Mouse (Mus musculus) myocyte (in vitro differentiated cells): ENCODE measurements around the gene Msx3. TPM values are rescaled to one million over a fixed set of nuclear protein-coding genes. Genes with fewer than 3 reads are reported as not detected.

Source experiments
- H3K27me3 ChIP-seq: one replicate; pipeline ENCODE4 v1.6.1; 2011; ENCODE audit not compliant: control insufficient read depth, insufficient read depth, insufficient read length
- H3K36me3 ChIP-seq: one replicate; pipeline ENCODE4 v1.6.1; 2011; ENCODE audit not compliant: control insufficient read depth, insufficient read depth
- H3K4me2 ChIP-seq: one replicate; pipeline ENCODE4 v1.6.1; 2011; ENCODE audit warnings: low read depth, control low read depth
- H3K4me3 ChIP-seq: one replicate; pipeline ENCODE4 v1.5.1; 2011; ENCODE audit warnings: mild to moderate bottlenecking, control low read depth, moderate library complexity
- H3K79me2 ChIP-seq: one replicate; pipeline ENCODE4 v1.6.1; 2011; ENCODE audit not compliant: control insufficient read depth, insufficient read depth
- H3ac ChIP-seq: one replicate; pipeline ENCODE4 v1.6.1; 2011; ENCODE audit not compliant: control insufficient read depth, insufficient read length
- CEBPB ChIP-seq: IDR thresholded peaks from 2 replicates; pipeline ENCODE4 v1.6.1; 2011; ENCODE audit warnings: mild to moderate bottlenecking, moderate library complexity; ENCODE audit not compliant: poor library complexity, insufficient read depth, severe bottlenecking
- E2F4 ChIP-seq: IDR thresholded peaks from one replicate; pipeline ENCODE4 v1.6.1; 2011; ENCODE audit warnings: mild to moderate bottlenecking, control low read depth, moderate library complexity; ENCODE audit not compliant: insufficient read depth
- MAX ChIP-seq: IDR thresholded peaks from one replicate; pipeline ENCODE4 v1.6.1; 2011; ENCODE audit warnings: low read depth, mild to moderate bottlenecking, control low read depth
- MYOD1 ChIP-seq, 3 experiments: IDR thresholded peaks; one replicate each; pipeline ENCODE4 v1.6.1; 2011; ENCODE audit warnings: control low read depth in 2 of 3, low read depth in 2 of 3, mild to moderate bottlenecking in 2 of 3, moderate library complexity in 1 of 3; ENCODE audit not compliant: insufficient read length in 2 of 3, control insufficient read depth in 1 of 3
- MYOG ChIP-seq, 3 experiments: IDR thresholded peaks; one replicate each; pipeline ENCODE4 v1.6.1; 2011; ENCODE audit warnings: control low read depth in 2 of 3, low read depth in 2 of 3, mild to moderate bottlenecking in 2 of 3; ENCODE audit not compliant: insufficient read length in 2 of 3, control insufficient read depth in 1 of 3, insufficient read depth in 1 of 3
- POLR2A ChIP-seq: IDR thresholded peaks from one replicate; pipeline ENCODE4 v1.6.1; 2011; ENCODE audit warnings: low read depth, mild to moderate bottlenecking, control low read depth, moderate library complexity; ENCODE audit not compliant: insufficient read length
- POLR2AphosphoS2 ChIP-seq: IDR thresholded peaks from one replicate; pipeline ENCODE4 v1.6.1; 2011; ENCODE audit warnings: low read depth, control low read depth; ENCODE audit not compliant: insufficient read length
- REST ChIP-seq: IDR thresholded peaks from one replicate; pipeline ENCODE4 v1.6.1; 2011; ENCODE audit warnings: mild to moderate bottlenecking, control low read depth, moderate library complexity; ENCODE audit not compliant: insufficient read depth, insufficient read length
- SRF ChIP-seq: IDR thresholded peaks from one replicate; pipeline ENCODE4 v1.6.1; 2011; ENCODE audit warnings: low read depth; ENCODE audit not compliant: control insufficient read depth, insufficient read length
- TCF12 ChIP-seq: IDR thresholded peaks from one replicate; pipeline ENCODE4 v1.6.1; 2011; ENCODE audit warnings: mild to moderate bottlenecking, control low read depth; ENCODE audit not compliant: poor library complexity, insufficient read depth, severe bottlenecking
- TCF3 ChIP-seq: IDR thresholded peaks from one replicate; pipeline ENCODE4 v1.6.1; 2011; ENCODE audit warnings: low read depth, control low read depth; ENCODE audit not compliant: insufficient read length
- USF1 ChIP-seq: IDR thresholded peaks from one replicate; pipeline ENCODE4 v1.6.1; 2011; ENCODE audit warnings: low read depth, mild to moderate bottlenecking, control low read depth, moderate library complexity
- polyA plus RNA-seq: library from polyadenylated mRNA; unstranded; fragments of >200 nt; fragmentation: generic; extraction: Trizol; gene quantifications from one replicate; pipeline ENCODE4 v1.2.1, GENCODE M21; 2012; ENCODE audit warnings: missing spikeins

Gene Msx3
- polyA plus RNA-seq, 1 experiment: 0.05 TPM

GRCm38 (mm10) chr7:140067397-140067796, 18.5 kb upstream of the Msx3 start:
- H3K27me3 ChIP-seq: peaks cover 34% of the 10 kb centered on the region
- no peaks in the 10 kb centered on the region for H3K79me2 ChIP-seq
- no peak overlapping the region for H3K4me3 ChIP-seq

DNA sequence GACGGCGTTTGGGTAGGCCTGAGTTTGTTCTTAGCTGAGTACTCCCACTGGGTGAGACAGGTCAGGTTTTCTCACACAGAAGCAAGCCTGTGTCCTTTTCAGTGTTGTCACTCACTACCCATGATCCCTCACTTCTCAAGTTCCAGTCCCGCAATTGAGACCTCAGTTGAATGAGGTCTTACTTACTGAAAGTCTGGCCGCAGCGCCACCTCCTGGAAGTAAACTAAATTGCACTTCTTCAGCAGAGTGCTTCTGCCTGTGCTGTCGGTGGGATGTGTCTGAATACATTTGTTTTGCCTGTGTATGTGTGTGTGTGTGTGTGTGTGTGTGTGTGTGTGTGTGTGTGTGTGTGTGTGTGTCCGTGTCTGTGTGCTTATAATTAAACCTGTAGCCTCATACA, 14.2 kb upstream of the Msx3 start:
- Histone ChIP-seq H3K27me3 (peaks cover 40% of the 10 kb centered on the region), H3K4me2 (no peak overlapping the region), H3K36me3 (no peaks in the 10 kb centered on the region), H3K4me3 (no peak overlapping the region), H3ac (no peak overlapping the region), H3K79me2 (no peaks in the 10 kb centered on the region)
- TF ChIP-seq TCF12 (no peak), MYOD1 (IDR thresholded peaks at IDR 0.05; ENCODE audit: control insufficient read depth in 1 of 3, insufficient read length in 2 of 3, low read depth in 2 of 3) (no peak), MYOG (IDR thresholded peaks at IDR 0.05; ENCODE audit: control insufficient read depth in 1 of 3, insufficient read depth in 1 of 3, insufficient read length in 2 of 3, low read depth in 2 of 3) (no peak), POLR2A (no peak), TCF3 (no peak), MAX (no peak), E2F4 (no peak), SRF (no peak), USF1 (no peak), POLR2AphosphoS2 (no peak), CEBPB (no peak), REST (no peak)

More at GRCm38 (mm10) chr7:140067397-140067796, 18.5 kb upstream of the Msx3 start:
- no peak for TF ChIP-seq CEBPB
- TF ChIP-seq REST: no peak
- TF ChIP-seq TCF3: no peak
- no peak for TF ChIP-seq MYOD1 (IDR thresholded peaks at IDR 0.05; ENCODE audit: control insufficient read depth in 1 of 3, insufficient read length in 2 of 3, low read depth in 2 of 3)
- no peak for TF ChIP-seq MAX
- TF ChIP-seq E2F4: no peak
- no peak for TF ChIP-seq SRF
- TF ChIP-seq POLR2AphosphoS2: no peak
- no peak for TF ChIP-seq TCF12
- no peak for TF ChIP-seq MYOG (IDR thresholded peaks at IDR 0.05; ENCODE audit: control insufficient read depth in 1 of 3, insufficient read depth in 1 of 3, insufficient read length in 2 of 3, low read depth in 2 of 3)
- TF ChIP-seq POLR2A: no peak
- no peak overlapping the region for H3K4me2 ChIP-seq
- H3K36me3 ChIP-seq: no peaks in the 10 kb centered on the region
- H3ac ChIP-seq: no peak overlapping the region

DNA sequence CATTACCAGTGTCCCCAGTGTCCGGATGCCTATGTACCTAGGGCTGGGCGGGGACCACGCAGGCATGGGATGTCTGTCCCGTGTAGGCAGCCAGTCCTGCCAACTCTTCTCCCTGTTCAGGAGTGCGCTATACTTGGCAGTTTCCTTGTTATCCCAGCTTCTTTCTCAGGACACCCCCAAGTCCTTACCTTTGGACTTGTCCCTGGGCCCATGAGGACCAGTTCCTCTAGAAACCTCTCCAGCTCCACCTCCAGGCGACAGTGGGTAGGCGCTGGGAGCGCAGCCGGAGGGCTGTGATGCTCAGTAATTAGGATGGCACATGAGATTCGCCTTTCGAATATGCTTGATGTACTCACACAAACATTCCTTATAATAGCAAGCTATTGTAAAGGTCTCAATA, 13.4 kb upstream of the Msx3 start:
- Histone ChIP-seq H3K27me3 (peaks cover 34% of the 10 kb centered on the region), H3K79me2 (no peaks in the 10 kb centered on the region), H3K4me3 (no peak overlapping the region), H3K36me3 (no peaks in the 10 kb centered on the region), H3K4me2 (no peak overlapping the region), H3ac (no peak overlapping the region)
- TF ChIP-seq CEBPB (no peak), E2F4 (no peak), USF1 (no peak), MYOG (IDR thresholded peaks at IDR 0.05; ENCODE audit: control insufficient read depth in 1 of 3, insufficient read depth in 1 of 3, insufficient read length in 2 of 3, low read depth in 2 of 3) (no peak), REST (no peak), MAX (no peak), POLR2AphosphoS2 (no peak), TCF3 (no peak), MYOD1 (IDR thresholded peaks at IDR 0.05; ENCODE audit: control insufficient read depth in 1 of 3, insufficient read length in 2 of 3, low read depth in 2 of 3) (no peak), POLR2A (no peak), SRF (no peak), TCF12 (no peak)

GRCm38 (mm10) chr7:140061832-140062130, 12.9 kb upstream of the Msx3 start:
- Histone ChIP-seq H3K4me2 (no peak overlapping the region), H3K4me3 (no peak overlapping the region), H3ac (no peak overlapping the region), H3K27me3 (peaks cover 34% of the 10 kb centered on the region), H3K36me3 (no peaks in the 10 kb centered on the region), H3K79me2 (no peaks in the 10 kb centered on the region)
- TF ChIP-seq TCF3 (no peak), TCF12 (no peak), POLR2A (no peak), SRF (no peak), REST (no peak), MYOD1 (IDR thresholded peaks at IDR 0.05; ENCODE audit: control insufficient read depth in 1 of 3, insufficient read length in 2 of 3, low read depth in 2 of 3) (no peak), USF1 (no peak), CEBPB (no peak), POLR2AphosphoS2 (no peak), MYOG (IDR thresholded peaks at IDR 0.05; ENCODE audit: control insufficient read depth in 1 of 3, insufficient read depth in 1 of 3, insufficient read length in 2 of 3, low read depth in 2 of 3) (no peak), MAX (no peak), E2F4 (no peak)
